Mouse (Mus musculus) liver, adult (tissue): ENCODE measurements around the gene Dysf.

Source experiments
- GATA4 ChIP-seq: IDR thresholded peaks from 2 replicates; pipeline ENCODE4 v1.6.1; 2014; ENCODE audit warnings: mild to moderate bottlenecking, low read length; ENCODE audit not compliant: insufficient replicate concordance

The Dysf gene

GRCm38 (mm10) chr6:84044679-84045078, 36.3 kb downstream of the Dysf start:
- no peak for TF ChIP-seq GATA4

- no peak for TF ChIP-seq GATA4
Observed at GRCm38 (mm10) chr6:84048856-84049255, 40.5 kb downstream of the Dysf start.

DNA sequence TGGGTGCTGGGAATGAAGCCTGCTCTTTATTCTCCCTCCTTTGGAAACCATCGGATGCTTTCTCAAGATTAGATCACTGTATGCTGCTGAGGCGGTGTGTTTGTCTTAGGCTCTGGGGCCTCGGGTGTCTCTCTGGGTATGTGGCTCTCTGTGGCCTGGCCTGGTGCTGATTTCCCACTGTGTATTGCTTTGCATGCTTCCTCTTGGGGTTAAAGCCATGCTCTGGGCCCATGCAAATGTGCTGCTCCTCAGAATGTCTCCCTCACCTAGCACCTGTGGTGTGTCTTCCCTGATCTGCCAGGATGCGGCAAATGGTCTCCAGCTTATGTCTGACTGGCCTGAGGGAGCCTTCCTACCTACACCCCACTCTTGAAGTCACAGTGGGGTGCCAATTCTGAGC, 41.8 kb downstream of the Dysf start:
- TF ChIP-seq GATA4: no peak

- TF ChIP-seq GATA4: no peak
Observed at GRCm38 (mm10) chr6:84051032-84051431, 42.6 kb downstream of the Dysf start.

- peak; percentile 20; the same call in 1 of the 2 replicates for TF ChIP-seq GATA4
Observed at GRCm38 (mm10) chr6:84053874-84054530, 45.6 kb downstream of the Dysf start.

GRCm38 (mm10) chr6:84055619-84056018, 47.2 kb downstream of the Dysf start:
- TF ChIP-seq GATA4: no peak

DNA sequence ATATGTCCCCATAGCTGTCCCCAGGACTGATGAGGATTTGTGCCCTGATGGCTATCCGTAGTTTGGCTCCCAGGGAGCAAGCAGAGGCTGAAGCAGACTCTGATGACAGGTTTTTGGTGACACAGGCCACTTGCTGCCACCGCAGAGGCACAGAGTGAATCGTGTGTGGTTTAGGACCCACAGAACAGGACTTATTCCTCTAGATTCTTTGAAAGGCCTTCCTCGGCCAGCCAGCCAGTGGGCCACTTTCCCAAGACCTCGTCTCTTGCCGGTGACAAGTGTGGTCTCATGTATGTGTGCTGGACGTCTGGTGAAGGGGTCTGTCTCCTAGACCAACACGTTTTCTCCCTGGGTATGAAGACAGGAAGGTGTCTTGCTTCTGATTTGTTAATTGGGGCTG, 48.8 kb downstream of the Dysf start:
- TF ChIP-seq GATA4: no peak

- 0 out of 2 replicates have a peak, but pooled peaks have one; percentile 37 for TF ChIP-seq GATA4
Observed at GRCm38 (mm10) chr6:84058671-84059141, 50.3 kb downstream of the Dysf start.

- no peak for TF ChIP-seq GATA4
Observed at GRCm38 (mm10) chr6:84059771-84060414, 51.5 kb downstream of the Dysf start.

GRCm38 (mm10) chr6:84061328-84061727, 52.9 kb downstream of the Dysf start:
- no peak for TF ChIP-seq GATA4

DNA sequence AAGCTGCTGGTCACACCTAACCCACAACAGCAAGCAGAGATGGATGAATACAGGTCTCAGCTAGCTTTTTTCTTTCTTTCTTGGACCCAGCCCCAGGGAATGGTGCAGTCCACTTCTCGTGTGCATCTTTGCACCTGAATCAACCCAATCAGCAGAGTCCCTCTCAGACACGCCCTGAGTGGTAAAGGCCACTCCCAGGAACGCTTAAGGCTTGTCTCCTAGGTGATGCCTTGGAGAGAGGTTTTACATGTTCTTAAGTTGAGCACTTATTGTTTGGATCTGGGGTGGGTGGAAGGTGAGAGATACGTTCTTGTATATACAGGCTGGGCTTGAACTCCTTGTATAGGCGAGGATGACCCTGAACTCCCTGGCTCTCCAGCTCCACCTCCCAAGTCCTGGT, 54.2 kb downstream of the Dysf start:
- TF ChIP-seq GATA4: no peak

- TF ChIP-seq GATA4: no peak
Observed at GRCm38 (mm10) chr6:84068236-84068635, 59.8 kb downstream of the Dysf start.

- no peak for TF ChIP-seq GATA4
Observed at GRCm38 (mm10) chr6:84070251-84070650, 61.9 kb downstream of the Dysf start.

DNA sequence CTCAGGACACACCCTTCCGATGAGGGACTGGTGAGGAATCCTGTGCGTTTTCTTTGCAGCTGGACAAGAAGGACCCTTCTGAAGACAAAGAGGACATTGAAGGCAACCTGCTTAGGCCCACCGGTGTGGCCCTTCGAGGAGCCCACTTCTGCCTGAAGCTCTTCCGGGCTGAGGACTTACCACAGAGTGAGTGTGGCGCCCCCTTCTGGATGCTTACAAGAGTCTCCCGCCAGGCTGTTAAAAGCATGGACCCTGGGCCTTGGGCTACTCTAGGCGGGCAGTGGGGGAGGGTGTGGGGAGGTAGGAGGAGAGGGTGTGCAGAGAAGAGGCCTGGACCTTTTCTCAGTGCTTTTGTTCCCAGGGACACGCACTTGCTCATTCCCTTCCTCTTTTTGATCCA, 64.2 kb downstream of the Dysf start:
- no peak for TF ChIP-seq GATA4

- TF ChIP-seq GATA4: no peak
Observed at GRCm38 (mm10) chr6:84078172-84078571, 69.8 kb downstream of the Dysf start.

DNA sequence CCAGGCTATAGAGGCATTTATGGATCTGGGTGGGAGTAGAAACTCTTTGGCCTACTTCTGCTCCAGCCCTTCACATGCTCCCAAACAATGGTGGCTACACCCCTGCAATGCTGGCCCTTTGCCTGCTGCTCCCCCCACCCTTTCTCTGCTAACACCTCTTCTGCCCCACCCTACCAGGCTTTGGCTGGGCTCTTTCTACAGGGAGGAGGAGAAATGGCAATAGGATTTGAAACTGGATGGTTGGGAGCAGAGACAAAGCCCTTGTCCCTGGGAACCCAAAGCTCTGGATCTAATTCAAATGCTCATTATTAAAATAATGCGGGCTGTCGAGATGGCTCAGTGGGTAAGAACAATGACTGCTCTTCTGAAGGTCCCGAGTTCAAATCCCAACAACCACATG, 72.2 kb downstream of the Dysf start:
- no peak for TF ChIP-seq GATA4

DNA sequence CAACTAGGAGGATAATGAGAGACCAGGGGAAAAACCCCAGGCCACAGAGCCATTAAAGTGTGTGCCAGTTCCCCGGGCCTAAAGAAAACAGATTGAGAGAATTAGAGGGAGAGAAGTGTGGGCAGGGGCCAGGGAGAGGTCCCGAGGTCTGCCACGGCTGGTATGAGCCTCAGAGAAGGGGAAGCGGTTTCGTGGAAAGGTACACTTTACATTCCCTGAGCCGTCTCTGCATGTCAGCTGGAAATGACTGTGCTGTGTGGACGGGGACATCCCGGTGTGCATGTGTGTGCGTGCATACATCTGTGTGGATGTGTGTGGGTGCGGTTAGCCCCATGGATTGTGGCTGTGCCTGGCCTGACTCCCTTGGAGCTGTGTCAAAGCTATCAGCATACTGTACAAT, 76.4 kb downstream of the Dysf start:
- TF ChIP-seq GATA4: no peak
